Mouse (Mus musculus) CD8-positive naive resting alpha-beta T cell, adult 2 months (primary cell): ENCODE results near the gene Zgrf1.

ENCODE experiments used
- DNase-seq, 2 experiments: peaks; one replicate each; pipeline ENCODE4 v3.0.0; 2022; ENCODE audit warnings: low read depth in 2 of 2, low spot score in 2 of 2

Zgrf1 gene

DNA sequence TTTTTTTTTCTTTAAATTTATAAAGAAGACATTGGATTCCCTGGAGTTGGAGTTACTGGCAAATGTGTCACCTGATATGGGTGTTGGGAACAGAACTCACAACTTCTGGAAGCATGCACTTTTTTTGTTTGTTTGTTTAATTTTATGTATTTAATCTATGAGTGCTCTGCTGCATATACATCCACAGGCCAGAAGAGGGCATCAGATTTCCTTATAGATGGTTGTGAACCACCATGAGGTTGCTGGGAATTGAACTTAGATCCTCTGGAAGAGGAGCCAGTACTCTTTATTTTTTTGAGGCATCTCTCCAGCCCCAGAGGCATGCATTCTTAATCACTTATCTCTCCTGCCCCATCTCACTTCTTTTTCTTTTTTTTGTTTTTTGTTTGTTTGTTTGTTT lies 4.9 kb downstream of the Zgrf1 start:
- no peak for DNase-seq

DNA sequence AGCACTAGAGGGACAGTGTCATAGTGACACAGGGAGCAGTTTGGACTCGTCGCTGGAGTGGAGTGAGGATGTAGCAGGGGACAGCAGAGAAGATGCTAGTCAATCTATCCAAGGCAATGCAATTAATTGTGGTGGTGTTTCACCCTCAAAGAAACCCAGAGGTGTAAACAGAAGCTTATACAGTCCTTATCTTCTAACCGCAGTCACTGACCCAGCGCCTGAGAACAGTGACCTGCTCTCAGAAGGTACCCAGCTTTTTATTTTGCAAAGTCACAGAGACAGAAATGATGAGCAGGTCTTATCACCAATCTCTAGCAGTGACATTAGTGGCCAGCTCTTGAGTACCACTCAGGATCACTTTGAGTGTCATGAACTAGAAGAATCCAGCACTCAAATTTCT lies 9.7 kb downstream of the Zgrf1 start:
- no peak for DNase-seq

- no peak for DNase-seq
These were observed 11.8 kb downstream of the Zgrf1 start for GRCm38 (mm10) chr3:127565129-127565528.

DNA sequence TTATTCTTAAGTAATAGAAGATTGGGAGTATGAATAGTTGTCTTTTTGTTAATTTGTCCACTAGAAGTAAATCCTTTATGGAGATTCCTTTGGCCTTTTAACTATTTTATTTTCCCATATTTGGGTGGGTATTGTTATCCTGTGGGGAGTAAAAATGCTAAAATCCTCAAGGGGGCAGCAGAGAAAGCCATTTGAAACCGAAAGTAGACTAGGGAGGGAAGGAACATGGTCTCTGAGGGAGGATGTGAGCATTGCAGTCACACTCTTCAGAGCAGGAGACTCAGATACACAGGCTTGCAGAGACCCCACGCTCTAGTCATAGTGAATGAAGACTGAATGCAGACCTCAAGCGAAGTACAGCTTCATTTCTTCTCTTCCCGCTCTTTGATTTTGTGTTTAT lies 19.3 kb downstream of the Zgrf1 start:
- DNase-seq = peak; percentile 47 to 58

DNA sequence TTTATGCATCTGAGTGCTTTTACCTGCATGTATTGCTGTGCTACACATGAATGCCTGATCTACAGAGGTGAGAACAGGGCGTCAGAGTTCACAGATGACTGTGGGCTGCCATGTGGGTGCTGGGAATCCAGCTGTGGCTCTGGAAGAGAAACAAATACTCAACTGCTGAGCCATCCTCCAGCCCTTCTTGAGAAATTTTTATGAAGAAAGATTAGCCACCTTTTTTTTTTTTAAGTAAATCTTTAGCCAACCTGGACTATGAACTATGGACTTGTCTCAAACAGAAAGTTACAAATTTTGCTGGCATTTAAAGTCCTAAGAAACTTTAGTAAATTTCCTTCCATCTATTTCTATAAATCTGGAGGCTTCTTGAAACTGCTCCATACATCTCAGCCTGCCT lies 43.8 kb downstream of the Zgrf1 start:
- DNase-seq = no peak

DNA sequence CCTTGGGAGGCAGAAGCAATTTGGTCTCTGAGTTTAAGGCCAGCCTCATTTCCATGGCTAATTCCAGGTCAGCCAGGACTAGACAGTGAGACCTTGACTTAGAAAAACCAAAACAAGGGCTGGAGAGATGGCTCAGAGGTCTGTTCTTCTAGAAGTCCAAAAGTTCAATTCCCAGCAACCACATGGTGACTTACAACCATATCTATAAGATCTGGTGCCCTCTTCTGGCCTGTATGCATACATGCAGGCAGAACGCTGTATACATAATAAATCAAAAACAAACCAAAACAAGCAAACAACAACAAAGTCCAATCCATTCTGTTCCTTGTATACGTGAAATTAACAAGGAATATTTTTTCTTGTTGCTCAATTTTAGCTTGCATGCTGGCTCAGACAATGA lies 54.8 kb downstream of the Zgrf1 start:
- DNase-seq = no peak

DNA sequence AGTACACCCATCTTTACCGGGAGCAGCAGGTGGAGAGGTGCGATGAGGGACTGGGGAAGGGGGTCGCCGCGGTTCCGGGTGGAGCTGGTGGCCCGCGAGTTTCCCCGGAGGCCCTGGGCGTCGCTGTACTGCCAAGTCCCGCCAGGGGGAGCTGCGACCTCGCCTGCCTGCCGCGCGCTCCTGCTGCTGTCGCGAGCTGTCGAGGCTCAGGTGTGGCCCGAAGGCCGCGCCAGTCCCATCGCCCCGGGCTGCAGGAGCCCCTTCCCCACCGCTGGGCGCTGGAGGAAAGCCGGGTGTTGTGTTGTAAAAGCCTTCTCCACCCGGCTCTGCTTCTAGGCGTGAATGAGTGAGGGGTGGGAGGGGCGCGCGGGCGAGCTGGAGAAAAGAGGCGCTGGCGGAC lies 72.0 kb downstream of the Zgrf1 start:
- DNase-seq = peak; percentile 78 to 83

DNA sequence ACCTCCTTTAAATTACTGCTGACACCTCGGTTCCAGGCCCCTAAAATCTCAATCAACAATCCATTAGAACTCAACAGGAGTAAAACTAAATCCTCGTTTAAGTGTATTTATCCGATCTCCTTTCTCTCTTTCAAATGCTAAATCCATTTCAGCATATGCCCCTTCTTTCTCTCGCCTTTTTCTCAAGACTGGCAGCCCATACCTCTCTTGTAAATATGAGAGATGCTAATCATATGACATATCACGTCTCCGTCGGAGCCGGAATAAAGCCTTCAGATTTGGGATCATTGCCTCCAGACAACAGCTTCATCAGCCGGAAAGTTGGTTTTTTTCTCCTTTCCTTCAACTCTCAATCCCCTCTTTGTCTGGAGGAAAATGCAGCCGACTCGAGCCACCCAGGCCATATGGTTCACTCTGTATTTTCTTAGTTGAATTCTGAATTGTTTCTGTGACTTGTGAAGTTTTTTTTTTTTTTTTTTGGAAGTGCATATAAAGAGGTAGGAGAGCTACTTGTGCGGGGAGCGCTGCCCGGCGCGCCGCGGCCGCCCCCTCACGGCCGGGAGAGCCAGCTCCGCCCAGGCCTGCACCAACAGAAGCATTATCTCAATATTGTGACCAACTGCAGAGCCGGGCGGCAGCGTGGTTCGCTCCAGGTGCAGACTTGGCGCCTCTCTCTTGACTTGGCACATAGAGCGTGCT lies 72.6 kb downstream of the Zgrf1 start:
- no peak for DNase-seq

GRCm38 (mm10) chr3:127626524-127626923 lies 73.2 kb downstream of the Zgrf1 start:
- no peak for DNase-seq

DNA sequence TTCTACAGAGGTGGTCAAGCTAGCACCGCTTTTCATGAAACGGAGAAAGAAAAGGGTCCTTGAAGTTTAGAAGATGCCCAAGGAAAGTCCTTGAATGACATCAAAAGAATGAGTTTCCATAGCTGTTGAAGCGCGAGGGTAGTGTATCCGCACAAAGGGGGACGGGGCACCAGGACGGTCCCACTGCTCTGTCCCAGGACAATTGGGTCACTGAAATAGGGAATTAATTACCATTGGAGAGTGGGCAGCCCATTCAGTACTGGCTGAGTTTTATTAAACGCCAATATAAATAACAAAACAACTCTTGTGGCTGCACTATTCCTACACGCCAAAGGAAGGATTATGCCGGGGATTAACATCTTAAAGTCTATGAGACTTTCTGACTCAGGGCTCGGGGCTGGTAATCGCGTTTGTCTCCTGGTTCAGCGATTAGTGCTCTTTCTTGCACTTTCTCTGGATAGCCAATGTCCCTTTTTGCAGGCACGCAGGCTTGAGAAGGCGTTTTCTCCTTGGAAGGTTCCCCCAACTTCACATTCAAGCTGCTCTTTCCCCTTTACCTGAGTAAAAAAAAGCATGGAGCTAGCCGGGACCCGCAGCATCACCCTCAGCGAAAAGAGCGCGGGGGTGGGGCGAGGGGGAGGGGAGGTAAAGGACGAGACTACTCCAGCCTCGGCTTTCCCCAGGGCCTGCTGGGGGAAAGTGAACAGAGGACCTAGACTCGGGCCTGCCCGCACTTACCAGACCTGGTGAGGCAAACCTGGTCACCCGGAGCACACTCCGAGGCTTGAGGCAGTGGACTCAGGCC lies 74.1 kb downstream of the Zgrf1 start:
- DNase-seq = no peak

- no peak for DNase-seq
These were observed 74.6 kb downstream of the Zgrf1 start for GRCm38 (mm10) chr3:127627956-127628310.

GRCm38 (mm10) chr3:127628311-127629184 lies 75.3 kb downstream of the Zgrf1 start:
- no peak for DNase-seq

- no peak for DNase-seq
These were observed 76.9 kb downstream of the Zgrf1 start for GRCm38 (mm10) chr3:127630190-127630589.

- no peak for DNase-seq
These were observed 77.6 kb downstream of the Zgrf1 start for GRCm38 (mm10) chr3:127630735-127631372.

DNA sequence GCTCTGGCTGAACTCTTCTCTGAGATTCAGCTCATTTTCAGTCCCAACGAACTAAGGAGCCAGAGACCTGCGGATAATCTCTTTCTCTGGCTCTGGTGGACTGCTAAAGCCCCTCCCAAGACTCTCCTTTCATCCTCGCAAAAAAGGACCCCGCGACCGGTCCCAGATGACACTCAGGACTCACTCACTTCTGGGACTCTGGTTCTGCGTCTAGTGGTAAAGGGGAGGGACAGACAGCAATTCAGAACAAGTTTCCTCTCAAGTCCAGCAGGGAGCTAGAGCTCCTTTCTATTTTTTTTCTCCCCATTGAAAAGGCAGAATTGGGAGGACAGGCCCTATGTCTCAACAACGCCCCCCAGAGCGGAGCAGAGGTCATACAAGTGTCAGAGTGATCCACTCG lies 78.3 kb downstream of the Zgrf1 start:
- DNase-seq = no peak

GRCm38 (mm10) chr3:127632531-127632930 lies 79.2 kb downstream of the Zgrf1 start:
- DNase-seq = no peak

DNA sequence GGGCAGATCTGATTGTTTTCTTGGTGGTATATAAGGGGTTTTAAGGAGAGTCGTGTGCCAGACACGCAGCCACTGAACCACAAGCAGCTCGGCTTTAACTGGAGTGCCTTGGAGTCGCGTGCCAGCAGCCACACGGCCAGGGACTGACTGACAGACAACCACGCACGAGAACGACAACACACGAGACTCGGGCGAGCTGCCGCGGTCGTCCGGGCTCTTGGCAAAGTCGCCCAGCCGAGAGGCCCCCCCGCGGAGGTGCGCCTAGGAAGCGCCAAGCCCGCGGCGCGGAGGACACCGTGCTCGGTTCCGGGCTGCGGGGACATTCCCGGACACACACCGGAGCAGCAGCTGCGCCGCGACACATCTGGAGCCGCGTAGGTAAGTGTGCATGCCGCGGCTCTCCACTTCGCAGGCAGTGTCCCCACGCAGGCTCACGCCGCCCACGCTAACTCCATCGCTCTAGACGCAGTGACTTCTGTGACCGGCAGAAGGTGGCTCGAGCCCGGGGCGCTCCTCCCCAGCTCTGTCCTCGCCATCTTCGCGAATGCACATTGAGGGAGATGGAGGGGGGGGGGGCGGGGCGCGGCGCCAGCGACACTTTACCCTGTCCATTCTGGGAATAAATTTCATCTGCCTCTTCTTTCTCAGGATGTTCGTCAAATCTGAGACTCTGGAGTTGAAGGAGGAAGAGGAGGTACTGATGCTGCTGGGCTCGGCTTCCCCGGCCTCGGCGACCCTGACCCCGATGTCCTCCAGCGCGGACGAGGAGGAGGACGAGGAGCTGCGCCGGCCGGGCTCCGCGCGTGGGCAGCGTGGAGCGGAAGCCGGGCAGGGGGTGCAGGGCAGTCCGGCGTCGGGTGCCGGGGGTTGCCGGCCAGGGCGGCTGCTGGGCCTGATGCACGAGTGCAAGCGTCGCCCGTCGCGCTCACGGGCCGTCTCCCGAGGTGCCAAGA lies 80.1 kb downstream of the Zgrf1 start, which contains the start of gene Neurog2:
Gene Neurog2 (plus strand): TSS at position 56 of the 953 bp plus-strand sequence.
- peak; percentile 24 to 32 for DNase-seq

DNA sequence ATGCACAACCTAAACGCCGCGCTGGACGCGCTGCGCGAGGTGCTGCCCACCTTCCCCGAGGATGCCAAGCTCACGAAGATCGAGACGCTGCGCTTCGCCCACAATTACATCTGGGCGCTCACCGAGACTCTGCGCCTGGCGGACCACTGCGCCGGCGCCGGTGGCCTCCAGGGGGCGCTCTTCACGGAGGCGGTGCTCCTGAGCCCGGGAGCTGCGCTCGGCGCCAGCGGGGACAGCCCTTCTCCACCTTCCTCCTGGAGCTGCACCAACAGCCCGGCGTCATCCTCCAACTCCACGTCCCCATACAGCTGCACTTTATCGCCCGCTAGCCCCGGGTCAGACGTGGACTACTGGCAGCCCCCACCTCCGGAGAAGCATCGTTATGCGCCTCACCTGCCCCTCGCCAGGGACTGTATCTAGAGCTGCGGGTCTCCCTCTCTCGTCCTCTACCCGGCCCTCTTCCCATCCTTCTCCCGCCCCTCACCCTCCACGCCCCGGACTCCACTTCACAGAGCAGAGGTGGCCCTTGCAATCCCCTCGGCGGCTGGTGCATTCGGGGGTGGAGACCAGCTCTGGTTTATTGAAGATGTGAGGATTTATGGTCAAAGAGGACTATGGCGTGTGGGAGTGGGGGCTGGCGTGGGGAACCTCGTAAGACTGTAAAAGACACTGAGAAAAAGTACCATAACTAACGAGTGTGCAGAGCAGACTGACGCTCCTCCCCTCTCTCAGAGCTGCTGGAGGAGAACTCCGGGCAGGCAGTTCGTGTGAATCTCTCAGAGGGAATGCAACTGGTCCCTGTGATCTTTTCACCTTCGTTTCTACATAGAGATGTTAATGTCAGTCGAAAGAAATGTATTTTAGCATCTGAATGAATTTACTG lies 81.1 kb downstream of the Zgrf1 start:
- DNase-seq = peak; percentile 69 to 71

DNA sequence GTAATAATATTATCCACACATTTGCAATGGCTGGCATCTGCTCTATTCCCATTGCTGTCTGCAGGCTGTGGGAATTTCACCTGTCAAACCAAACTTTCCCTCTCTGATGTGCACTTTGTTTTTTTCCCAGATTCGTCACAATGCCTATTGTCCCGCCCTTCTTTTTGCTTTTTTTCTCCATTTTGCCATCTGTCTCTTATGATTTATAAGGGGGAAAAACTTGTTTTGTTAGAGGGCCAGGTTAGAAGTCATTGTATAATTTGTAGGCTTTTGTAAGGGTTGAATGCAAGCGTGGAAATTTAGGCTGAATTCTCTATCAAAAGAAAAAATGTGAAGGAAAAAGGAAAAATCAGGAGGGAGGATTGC lies 81.7 kb downstream of the Zgrf1 start:
- no peak for DNase-seq
